Mouse (Mus musculus) liver, adult 2 months (tissue): ENCODE measurements around the gene Unc13b.

Experiments used
- CTCF ChIP-seq: fragments of 200-500 bp; IDR thresholded peaks from 2 replicates; pipeline ENCODE4 v1.5.1; 2011; ENCODE audit warnings: low read depth, low read length, control low read depth
- POLR2A ChIP-seq: fragments of 200-500 bp; IDR thresholded peaks from 2 replicates; pipeline ENCODE4 v1.6.1; 2011; ENCODE audit warnings: low read length, control low read depth; ENCODE audit not compliant: insufficient read depth; ENCODE audit errors: extremely low read depth

GRCm38 (mm10) chr4:43206989-43207388, 148.2 kb downstream of the Unc13b start:
- TF ChIP-seq POLR2A (no peak), CTCF (no peak)
